Mouse (Mus musculus): Measurements from ENCODE around the gene Cyp2w1.

DNA sequence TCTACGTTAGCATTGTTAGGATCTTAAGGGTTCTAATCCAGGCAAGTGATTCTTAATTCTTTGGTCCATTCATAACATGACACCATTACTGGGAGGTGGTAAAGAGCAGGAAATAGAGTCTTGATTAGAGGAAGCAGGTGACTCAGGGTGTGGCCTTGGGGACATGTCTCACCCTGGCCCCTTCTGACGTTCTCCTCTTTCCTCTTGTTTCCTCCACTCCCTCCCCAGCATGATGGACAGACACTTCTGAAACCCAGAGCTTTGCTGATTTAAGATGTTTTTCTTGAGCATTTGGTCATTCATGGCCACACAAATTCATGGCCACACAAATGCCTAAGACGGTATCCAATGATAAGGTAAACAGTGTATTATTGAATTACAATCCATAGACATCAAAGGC, 42.5 kb upstream of the Cyp2w1 start:
- TF ChIP-seq POLR2A (IDR thresholded peaks at IDR 0.05; ENCODE audit: borderline replicate concordance, extremely low read depth, low read depth, low read length) (no peak), CTCF (IDR thresholded peaks at IDR 0.05; ENCODE audit: insufficient read depth, low read length) (no peak)

Measured in lung, adult 2 months (tissue).